Mouse (Mus musculus): Measurements from ENCODE around the gene Tmem30c.

GRCm38 (mm10) chr16:57246596-57246995 lies 46.1 kb downstream of the Tmem30c start:
- TF ChIP-seq CTCF (IDR thresholded peaks at IDR 0.05; ENCODE audit: borderline replicate concordance, insufficient read depth, low read depth, low read length) (no peak), POLR2A (IDR thresholded peaks at IDR 0.05; ENCODE audit: borderline replicate concordance, insufficient read depth, low read length) (no peak)

All from cerebellum, adult 2 months (tissue).